Mouse (Mus musculus): Measurements from ENCODE around the gene Prex1.

DNA sequence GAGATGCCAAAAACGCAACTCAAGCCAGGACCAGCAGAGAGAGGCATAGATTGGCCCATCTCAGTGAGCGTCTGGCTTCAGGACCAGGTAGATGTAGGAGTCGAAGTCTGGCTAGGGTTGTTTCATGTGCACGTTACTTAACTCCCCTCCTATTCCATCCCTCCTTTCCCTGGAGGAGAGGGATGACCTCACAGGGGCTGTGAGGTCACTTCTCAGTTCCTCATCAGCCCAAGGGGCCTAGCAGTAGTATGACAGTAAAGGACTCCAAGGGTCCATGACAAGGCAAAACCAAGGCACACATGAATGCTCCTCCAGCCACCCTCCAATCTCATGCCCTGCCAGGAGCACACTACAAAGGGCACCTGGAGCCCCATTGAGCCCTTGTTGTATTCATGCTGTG is 18.5 kb upstream of the Prex1 start:
- TF ChIP-seq CTCF (IDR thresholded peaks at IDR 0.05; ENCODE audit: control insufficient read depth, insufficient read depth, low read length) (no peak), POLR2A (IDR thresholded peaks at IDR 0.05; ENCODE audit: borderline replicate concordance, control insufficient read depth, low read depth, low read length) (no peak)

Data from bone marrow, adult 2 months (tissue).